Mouse (Mus musculus) midbrain, embryonic 13.5 days (tissue): ENCODE data around the gene Rnf150. TPM values are rescaled to one million over a fixed set of nuclear protein-coding genes. Genes with fewer than 3 reads are reported as not detected.
A peak's percentile ranks its signal among the peaks of the same experiment; 100 is the strongest.

Experiments used
- ATAC-seq: fragments of 200-750 bp; cut with Nextera tagmentation; 2 replicates; pipeline ENCODE4 v1.8.0; 2017; ENCODE audit warnings: mild to moderate bottlenecking, moderate TSS enrichment, moderate library complexity
- H3K27ac ChIP-seq: fragments of 300-500 bp; sonication (generic); 2 replicates; pipeline ENCODE4 v1.5.1; 2015; ENCODE audit warnings: inconsistent platforms, mild to moderate bottlenecking, moderate library complexity
- H3K27me3 ChIP-seq: fragments of 300-500 bp; sonication (generic); 2 replicates; pipeline ENCODE4 v1.6.1; 2015; ENCODE audit warnings: mild to moderate bottlenecking, inconsistent platforms
- H3K36me3 ChIP-seq: fragments of 300-500 bp; sonication (generic); 2 replicates; pipeline ENCODE4 v1.6.1; 2015; ENCODE audit warnings: mild to moderate bottlenecking, inconsistent platforms
- H3K4me1 ChIP-seq: fragments of 300-500 bp; sonication (generic); replicated peaks from 2 replicates; pipeline ENCODE4 v1.6.1; 2015; ENCODE audit warnings: inconsistent platforms
- H3K4me2 ChIP-seq: fragments of 300-500 bp; sonication (generic); replicated peaks from 2 replicates; pipeline ENCODE4 v1.6.1; 2015; ENCODE audit warnings: moderate library complexity, mild to moderate bottlenecking, inconsistent platforms
- H3K4me3 ChIP-seq: fragments of 300-500 bp; sonication (generic); replicated peaks from 2 replicates; pipeline ENCODE4 v1.5.1; 2015; ENCODE audit warnings: mild to moderate bottlenecking, inconsistent platforms
- H3K9ac ChIP-seq: fragments of 300-500 bp; sonication (generic); replicated peaks from 2 replicates; pipeline ENCODE4 v1.6.1; 2015; ENCODE audit warnings: mild to moderate bottlenecking, inconsistent platforms
- H3K9me3 ChIP-seq: fragments of 300-500 bp; sonication (generic); 2 replicates; pipeline ENCODE4 v1.6.1; 2016; ENCODE audit warnings: mild to moderate bottlenecking, inconsistent platforms
- WGBS: fragments of 180-500 bp; shearing (Covaris S2); methylation state at CpG from one replicate; pipeline ENCODE4 v1.1.7; 2015; 5-methylcytosine and 5-hydroxymethylcytosine counted together
- polyA plus RNA-seq: library from polyadenylated mRNA; unstranded; fragments of >200 nt; fragmentation: Nextera tagmentation; extraction: Ambion mirVana; gene quantifications from 2 replicates; pipeline ENCODE4 v1.2.1, GENCODE M21; 2015

The Rnf150 gene
- polyA plus RNA-seq, 1 experiment from 2014 or later, result 2.8 TPM

DNA sequence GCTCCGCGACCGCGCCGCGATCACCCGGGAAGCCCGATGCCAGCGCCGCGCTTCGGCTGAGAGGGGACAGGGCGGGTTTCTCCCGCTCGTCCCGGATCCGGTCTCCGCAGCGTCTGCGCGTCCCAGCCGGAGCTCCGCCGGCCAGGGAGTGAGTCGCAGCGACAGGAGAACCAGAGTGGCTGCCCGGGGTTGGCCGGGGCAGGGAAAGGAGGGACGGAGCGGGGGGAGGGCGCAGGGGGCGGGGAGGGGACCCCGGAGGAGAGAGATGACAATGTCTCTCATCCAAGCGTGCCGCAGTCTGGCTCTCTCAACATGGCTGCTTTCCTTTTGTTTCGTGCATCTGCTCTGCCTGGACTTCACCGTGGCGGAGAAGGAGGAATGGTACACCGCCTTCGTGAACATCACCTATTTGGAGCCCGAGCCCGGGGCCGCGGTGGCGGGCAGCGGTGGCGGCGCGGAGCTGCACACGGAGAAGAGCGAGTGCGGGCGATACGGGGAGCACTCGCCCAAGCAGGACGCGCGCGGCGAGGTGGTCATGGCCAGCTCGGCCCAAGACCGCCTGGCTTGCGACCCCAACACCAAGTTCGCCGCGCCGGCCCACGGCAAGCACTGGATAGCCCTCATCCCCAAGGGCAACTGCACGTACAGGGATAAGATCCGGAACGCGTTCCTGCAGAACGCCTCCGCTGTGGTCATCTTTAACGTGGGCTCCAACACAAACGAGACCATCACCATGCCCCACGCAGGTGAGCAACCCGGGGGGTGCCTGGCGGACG lies 777 bp downstream of the Rnf150 start:
- under 1% methylated on average over 80 of the region's 80 CpGs for WGBS
- H3K9me3 ChIP-seq, result no peaks in the 10 kb centered on the region
- H3K27me3 ChIP-seq, result no peaks in the 10 kb centered on the region
- H3K4me2 ChIP-seq, result peak overlapping the region; percentile 72
- no peaks in the 10 kb centered on the region for H3K36me3 ChIP-seq
- H3K9ac ChIP-seq, result peak overlapping the region; percentile 89
- H3K4me1 ChIP-seq, result peaks cover 30% of the 10 kb centered on the region
- peak overlapping the region; percentile 76 for H3K4me3 ChIP-seq
- peak overlapping the region; percentile 91 for H3K27ac ChIP-seq
- peak; percentile 82 for ATAC-seq

DNA sequence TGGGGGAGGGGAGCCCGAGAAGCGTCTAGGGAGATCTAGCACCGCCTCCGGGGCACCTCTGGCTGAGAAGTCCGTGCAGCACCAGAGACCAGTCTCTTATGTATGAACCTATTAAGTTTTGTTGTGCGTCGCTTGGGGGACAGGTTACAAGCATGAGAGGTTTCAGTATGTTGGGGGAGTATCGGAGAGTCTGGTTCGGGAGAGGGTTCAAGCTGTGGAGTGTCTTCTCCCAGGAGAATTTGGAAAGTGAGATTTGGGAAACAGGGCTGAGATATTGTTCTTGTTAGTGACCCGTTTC lies 1.3 kb downstream of the Rnf150 start:
- peak overlapping the region; percentile 89 for H3K9ac ChIP-seq
- ATAC-seq, result peak; percentile 38
- peak overlapping the region; percentile 72 for H3K4me2 ChIP-seq
- no peaks in the 10 kb centered on the region for H3K9me3 ChIP-seq
- peak overlapping the region; percentile 76 for H3K4me3 ChIP-seq
- H3K36me3 ChIP-seq, result no peaks in the 10 kb centered on the region
- no peaks in the 10 kb centered on the region for H3K27me3 ChIP-seq
- peaks cover 30% of the 10 kb centered on the region for H3K4me1 ChIP-seq
- H3K27ac ChIP-seq, result peak overlapping the region; percentile 91
- WGBS, result 2% methylated on average over 10 of the region's 10 CpGs

DNA sequence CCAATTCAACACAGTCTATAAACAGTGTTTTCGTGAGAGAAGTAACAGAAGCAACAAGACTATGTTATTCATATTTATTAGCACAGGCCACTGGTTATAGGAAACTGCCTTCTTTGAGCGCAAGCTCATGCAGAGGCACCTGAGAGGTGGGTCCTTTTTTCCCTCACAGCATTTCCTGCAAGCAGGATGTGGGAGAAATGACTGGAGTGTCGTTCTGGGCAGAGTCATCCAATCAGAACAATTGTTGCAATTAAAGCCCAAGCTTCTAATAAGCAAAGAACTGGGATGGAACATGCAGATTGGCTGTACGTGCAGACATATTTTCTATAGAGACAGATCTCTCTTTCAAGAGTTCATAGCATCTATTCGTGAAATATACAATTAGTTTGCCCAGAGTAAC lies 2.1 kb downstream of the Rnf150 start:
- ATAC-seq, result no peak
- WGBS, result 50% methylated on average over 5 of the region's 5 CpGs
- Histone ChIP-seq H3K9ac (peak overlapping the region; percentile 89; the same call in 1 of the 2 replicates), H3K4me3 (peak overlapping the region; percentile 76), H3K27me3 (no peaks in the 10 kb centered on the region), H3K4me2 (peak overlapping the region; percentile 72), H3K9me3 (no peaks in the 10 kb centered on the region), H3K4me1 (peaks cover 30% of the 10 kb centered on the region), H3K36me3 (no peaks in the 10 kb centered on the region), H3K27ac (no peak overlapping the region)

DNA sequence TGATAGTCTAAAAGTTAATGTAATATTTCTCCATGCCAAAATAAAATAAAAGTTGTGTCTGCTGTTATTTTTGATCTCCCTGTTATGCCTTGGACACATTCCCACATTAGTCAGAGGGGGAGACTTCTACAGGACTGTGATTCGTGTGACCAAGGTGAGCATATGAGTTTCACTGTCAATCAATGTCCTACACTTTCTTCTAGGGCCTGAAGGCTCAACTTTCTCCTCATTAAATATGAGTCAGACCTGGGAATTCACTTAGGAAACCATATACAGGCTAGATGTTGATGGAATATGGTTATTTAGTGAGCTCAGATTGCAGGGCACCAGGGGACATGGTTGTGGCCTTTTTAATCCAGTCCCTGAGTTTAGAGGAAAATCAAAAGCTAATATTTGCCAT lies 3.1 kb downstream of the Rnf150 start:
- Histone ChIP-seq H3K4me3 (peak overlapping the region; percentile 76; the same call in 1 of the 2 replicates), H3K27me3 (no peaks in the 10 kb centered on the region), H3K4me1 (peaks cover 30% of the 10 kb centered on the region), H3K27ac (no peak overlapping the region), H3K4me2 (peak overlapping the region; percentile 72), H3K9me3 (no peaks in the 10 kb centered on the region), H3K36me3 (no peaks in the 10 kb centered on the region), H3K9ac (no peak overlapping the region)
- no peak for ATAC-seq
- 66% methylated on average over 1 of the region's 1 CpGs for WGBS

DNA sequence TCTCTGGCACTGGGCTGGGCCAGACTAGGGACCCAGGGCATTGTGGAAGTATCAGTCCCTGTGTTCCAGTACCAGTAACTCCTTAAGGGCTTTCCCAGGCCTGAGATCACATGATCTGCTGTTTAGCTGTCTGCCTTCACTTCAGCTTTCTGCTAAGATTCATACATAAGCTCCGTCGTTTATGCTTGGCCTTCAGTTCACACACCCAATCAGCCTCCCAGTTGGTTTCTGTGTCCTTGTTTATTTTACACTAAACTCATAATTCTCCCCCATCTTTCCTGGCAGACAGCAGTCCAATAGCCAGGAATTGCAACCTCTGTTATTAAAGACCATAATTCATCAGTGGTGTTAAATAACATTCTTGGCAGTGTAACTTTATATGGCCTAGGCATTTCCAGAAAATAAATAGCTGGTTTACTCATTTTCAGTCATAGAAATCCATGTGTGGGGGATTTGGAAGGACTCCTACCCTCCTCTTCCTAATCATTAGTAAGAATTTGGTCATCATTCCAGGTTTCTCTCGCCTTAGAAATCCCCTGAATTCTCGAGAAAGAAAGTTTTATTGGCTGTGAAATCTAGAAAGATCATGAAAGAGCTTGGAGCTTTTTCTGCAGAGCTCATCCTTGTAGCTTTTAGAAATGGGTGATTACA lies 7.8 kb downstream of the Rnf150 start:
- no peaks in the 10 kb centered on the region for H3K36me3 ChIP-seq
- H3K27me3 ChIP-seq, result no peaks in the 10 kb centered on the region
- no peak overlapping the region for H3K9ac ChIP-seq
- WGBS, result 89% methylated on average over 4 of the region's 4 CpGs
- H3K9me3 ChIP-seq, result no peaks in the 10 kb centered on the region
- no peak overlapping the region for H3K4me2 ChIP-seq
- no peak overlapping the region for H3K27ac ChIP-seq
- no peak overlapping the region for H3K4me3 ChIP-seq
- peaks cover 15% of the 10 kb centered on the region for H3K4me1 ChIP-seq
- no peak for ATAC-seq

DNA sequence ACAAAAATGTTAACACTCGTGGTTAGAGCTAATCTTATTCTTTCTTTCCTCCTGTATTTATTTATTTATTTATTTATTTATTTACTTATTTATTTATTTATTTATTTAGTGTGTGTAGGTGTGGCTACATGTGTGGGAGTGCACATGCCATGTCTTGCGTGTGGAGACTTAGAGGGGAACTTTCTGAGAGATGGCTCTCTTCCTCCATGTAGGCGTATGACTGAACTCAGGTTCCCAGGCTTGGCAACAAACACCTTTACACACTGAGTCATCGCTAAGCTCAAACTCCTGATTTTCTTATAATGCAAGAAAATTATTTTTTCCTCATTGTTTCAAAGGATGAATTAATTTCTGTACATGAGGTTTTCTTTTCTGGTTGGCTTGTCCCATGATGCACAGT lies 8.8 kb downstream of the Rnf150 start:
- WGBS, result 94% methylated on average over 4 of the region's 4 CpGs
- ATAC-seq, result no peak

DNA sequence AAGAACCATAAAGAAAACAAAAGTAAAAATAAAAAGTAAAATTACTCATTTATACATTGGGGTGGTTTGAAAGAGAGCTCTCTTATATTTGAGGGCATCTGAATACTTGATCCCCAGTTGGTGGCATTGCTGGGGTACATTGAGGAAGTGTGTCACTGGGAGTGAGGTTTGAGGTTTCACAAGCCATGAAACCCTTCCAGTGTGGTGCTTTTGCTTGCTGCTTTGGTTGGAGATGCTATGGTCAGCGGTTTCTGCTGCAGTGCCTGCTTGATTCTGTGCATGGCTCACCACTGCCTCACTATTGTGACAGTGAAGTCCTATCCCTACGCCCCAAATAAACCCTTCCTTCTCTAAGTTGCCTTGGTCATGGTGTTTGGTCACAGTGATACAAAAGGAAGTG lies 10.9 kb downstream of the Rnf150 start:
- WGBS, result 90% methylated on average over 2 of the region's 2 CpGs
- no peak overlapping the region for H3K4me2 ChIP-seq
- no peak overlapping the region for H3K4me3 ChIP-seq
- H3K4me1 ChIP-seq, result no peaks in the 10 kb centered on the region
- no peak overlapping the region for H3K27ac ChIP-seq
- H3K27me3 ChIP-seq, result no peaks in the 10 kb centered on the region
- no peak for ATAC-seq
- no peaks in the 10 kb centered on the region for H3K9me3 ChIP-seq
- H3K9ac ChIP-seq, result no peak overlapping the region
- H3K36me3 ChIP-seq, result no peaks in the 10 kb centered on the region

More for the DNA sequence above, 8.8 kb downstream of the Rnf150 start:
- H3K27ac ChIP-seq, result no peak overlapping the region
- no peak overlapping the region for H3K9ac ChIP-seq
- 0 out of 2 replicates have a peak, but pooled peaks cover 9% of the 10 kb centered on the region for H3K4me1 ChIP-seq
- H3K9me3 ChIP-seq, result no peaks in the 10 kb centered on the region
- no peak overlapping the region for H3K4me2 ChIP-seq
- no peaks in the 10 kb centered on the region for H3K36me3 ChIP-seq
- H3K27me3 ChIP-seq, result no peaks in the 10 kb centered on the region
- H3K4me3 ChIP-seq, result no peak overlapping the region

DNA sequence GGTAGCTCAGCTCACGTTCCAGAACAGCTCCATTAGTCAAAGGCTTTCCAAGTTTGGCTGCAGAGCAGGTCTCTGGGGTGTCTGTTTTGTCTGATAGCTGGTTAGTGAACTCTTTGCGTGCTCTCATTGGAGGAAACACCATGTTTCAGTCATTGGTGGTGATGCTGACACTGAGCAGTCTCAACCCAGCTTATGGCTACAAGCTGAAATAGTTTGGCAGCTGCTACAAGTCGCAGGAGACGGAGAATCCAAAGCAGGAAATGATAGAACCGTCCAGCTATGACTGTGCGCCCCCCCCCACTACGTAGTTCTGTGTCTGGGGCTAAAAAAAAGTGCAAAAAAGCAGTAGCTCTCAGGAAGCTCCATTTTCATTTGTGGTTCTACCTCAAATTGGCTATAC lies 12.0 kb downstream of the Rnf150 start:
- Histone ChIP-seq H3K4me2 (no peak overlapping the region), H3K9ac (no peak overlapping the region), H3K27ac (no peak overlapping the region), H3K9me3 (no peaks in the 10 kb centered on the region), H3K27me3 (no peaks in the 10 kb centered on the region), H3K4me1 (no peaks in the 10 kb centered on the region), H3K4me3 (no peak overlapping the region), H3K36me3 (no peaks in the 10 kb centered on the region)
- ATAC-seq, result no peak
- 82% methylated on average over 7 of the region's 7 CpGs for WGBS

DNA sequence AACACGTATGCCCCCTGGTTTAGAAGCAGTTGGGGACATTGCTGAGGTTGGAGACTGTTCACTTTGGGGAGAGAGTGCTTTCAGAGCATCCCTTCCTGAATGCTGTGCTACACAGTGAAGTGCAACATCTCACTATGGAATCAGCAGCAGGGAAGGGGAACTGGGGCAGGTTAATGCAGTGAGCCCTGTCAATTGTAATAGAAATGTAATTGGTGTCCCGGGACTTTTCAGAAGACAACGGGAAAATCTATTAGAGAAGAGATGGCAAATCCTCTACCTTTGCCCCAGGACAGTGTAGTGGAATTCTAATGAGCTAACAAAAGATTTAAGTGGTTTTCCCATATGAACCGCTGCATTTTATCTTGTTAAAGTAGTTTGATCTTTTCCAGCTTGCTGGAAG lies 21.3 kb downstream of the Rnf150 start:
- no peak overlapping the region for H3K27ac ChIP-seq
- H3K36me3 ChIP-seq, result no peaks in the 10 kb centered on the region
- no peaks in the 10 kb centered on the region for H3K9me3 ChIP-seq
- peaks cover 12% of the 10 kb centered on the region; the same call in 1 of the 2 replicates for H3K4me1 ChIP-seq
- H3K9ac ChIP-seq, result no peak overlapping the region
- H3K4me3 ChIP-seq, result no peak overlapping the region
- peak; percentile 70; the same call in 1 of the 2 replicates for ATAC-seq
- H3K27me3 ChIP-seq, result no peaks in the 10 kb centered on the region
- H3K4me2 ChIP-seq, result no peak overlapping the region
- 54% methylated on average over 4 of the region's 4 CpGs for WGBS

DNA sequence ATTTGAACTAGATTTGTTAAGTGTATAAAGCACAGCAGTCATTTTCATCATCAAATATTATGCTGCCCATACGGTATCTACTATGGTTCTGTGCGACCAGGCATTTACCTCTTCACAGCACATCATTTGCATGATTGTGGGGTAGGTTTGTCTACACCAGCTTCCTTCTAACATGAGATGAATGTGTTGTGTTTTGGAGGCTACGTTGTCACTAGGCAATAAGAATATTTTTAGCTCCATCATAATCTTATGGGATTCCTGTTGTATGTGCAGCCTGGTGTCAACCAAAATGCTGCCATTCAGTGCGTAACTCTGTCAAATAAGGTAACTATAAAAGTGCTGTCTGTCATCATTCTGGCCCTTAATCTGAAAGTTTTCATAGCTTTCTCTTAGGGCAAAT lies 24.1 kb downstream of the Rnf150 start:
- WGBS, result 93% methylated on average over 4 of the region's 4 CpGs
- Histone ChIP-seq H3K27me3 (no peaks in the 10 kb centered on the region), H3K4me3 (no peak overlapping the region)

DNA sequence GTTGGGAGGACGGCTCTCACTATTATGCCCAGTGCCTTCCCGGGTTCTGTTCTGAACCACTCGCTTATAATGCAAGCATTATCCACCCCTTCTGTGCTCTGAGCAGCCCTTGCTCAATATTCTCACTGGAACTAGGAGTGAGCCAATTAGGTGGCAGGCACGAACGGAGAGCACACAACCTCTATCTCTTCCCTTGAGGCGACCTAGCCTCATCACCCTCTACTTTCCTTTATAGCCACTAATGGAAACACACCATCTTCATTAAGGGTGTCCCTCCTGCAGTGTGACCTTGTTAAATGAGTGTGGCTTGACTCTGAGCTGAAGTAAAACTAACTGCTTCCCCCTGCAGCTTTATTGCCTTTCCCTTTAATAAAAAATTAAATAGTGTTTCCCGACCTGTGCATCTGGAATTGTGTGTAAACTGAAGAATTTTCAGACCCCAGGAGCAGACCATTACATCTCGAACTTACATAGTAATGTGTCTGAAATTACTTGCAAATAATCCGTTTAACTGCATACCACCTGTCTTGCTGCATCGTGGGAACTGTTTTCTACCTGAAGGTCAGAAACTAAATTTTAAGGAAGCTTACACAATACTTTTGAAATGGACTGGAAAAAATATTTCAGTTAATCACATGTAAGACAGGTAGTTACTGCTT lies 26.0 kb downstream of the Rnf150 start:
- no peaks in the 10 kb centered on the region for H3K9me3 ChIP-seq
- H3K36me3 ChIP-seq, result no peaks in the 10 kb centered on the region
- no peak overlapping the region for H3K4me3 ChIP-seq
- no peak for ATAC-seq
- WGBS, result 71% methylated on average over 10 of the region's 10 CpGs
- no peak overlapping the region for H3K4me2 ChIP-seq
- no peak overlapping the region for H3K9ac ChIP-seq
- no peak overlapping the region for H3K27ac ChIP-seq
- peaks cover 11% of the 10 kb centered on the region; the same call in 1 of the 2 replicates for H3K4me1 ChIP-seq
- H3K27me3 ChIP-seq, result no peaks in the 10 kb centered on the region

More for the DNA sequence above, 24.1 kb downstream of the Rnf150 start:
- H3K27ac ChIP-seq, result no peak overlapping the region
- no peak for ATAC-seq
- no peak overlapping the region for H3K4me2 ChIP-seq
- no peaks in the 10 kb centered on the region for H3K9me3 ChIP-seq
- H3K36me3 ChIP-seq, result no peaks in the 10 kb centered on the region
- H3K4me1 ChIP-seq, result peaks cover 12% of the 10 kb centered on the region; the same call in 1 of the 2 replicates
- H3K9ac ChIP-seq, result no peak overlapping the region

DNA sequence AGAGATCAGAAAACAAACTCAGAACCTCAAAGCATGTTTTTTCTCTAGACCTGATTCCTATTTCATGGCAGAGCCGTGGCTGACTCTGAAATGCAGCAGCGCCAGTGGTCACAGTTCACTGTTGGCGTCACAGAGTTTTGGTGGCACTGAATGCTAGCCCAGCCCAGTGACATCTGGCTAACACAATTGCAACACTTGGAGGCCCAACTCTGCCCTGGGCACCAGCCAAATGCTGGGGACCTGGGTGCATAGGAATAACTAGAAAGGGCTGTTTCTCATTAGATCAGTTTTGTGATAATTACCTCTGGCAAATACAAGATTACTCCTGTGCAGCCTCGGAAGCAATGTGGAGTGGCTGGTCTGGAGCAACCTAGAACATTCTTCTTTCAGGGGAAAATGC lies 31.9 kb downstream of the Rnf150 start:
- Histone ChIP-seq H3K4me3 (no peak overlapping the region), H3K9me3 (no peaks in the 10 kb centered on the region), H3K36me3 (no peaks in the 10 kb centered on the region), H3K4me2 (no peak overlapping the region), H3K27ac (no peak overlapping the region), H3K4me1 (no peaks in the 10 kb centered on the region), H3K9ac (no peak overlapping the region), H3K27me3 (no peaks in the 10 kb centered on the region)
- WGBS, result 89% methylated on average over 4 of the region's 4 CpGs
- no peak for ATAC-seq
